Mouse (Mus musculus) kidney, adult 2 months (tissue): Measurements from ENCODE around the gene Dchs1. TPM values are rescaled to one million over a fixed set of nuclear protein-coding genes. Genes with fewer than 3 reads are reported as not detected.

Source experiments
- DNase-seq: peaks from one replicate; pipeline ENCODE4 v3.0.0; 2021
- H3K27ac ChIP-seq: fragments of 200-500 bp; 2 replicates; pipeline ENCODE4 v1.5.1; 2012; ENCODE audit warnings: low read depth, low read length, control low read depth, inconsistent platforms; ENCODE audit not compliant: insufficient read depth
- H3K27me3 ChIP-seq: fragments of 200-500 bp; replicated peaks from 2 replicates; pipeline ENCODE4 v1.6.1; 2012; ENCODE audit warnings: mild to moderate bottlenecking, moderate library complexity, low read length, inconsistent platforms; ENCODE audit not compliant: control insufficient read depth, insufficient read depth
- H3K36me3 ChIP-seq: fragments of 200-500 bp; 2 replicates; pipeline ENCODE4 v1.6.1; 2012; ENCODE audit warnings: mild to moderate bottlenecking, moderate library complexity, low read length, inconsistent platforms; ENCODE audit not compliant: control insufficient read depth, insufficient read depth
- H3K4me1 ChIP-seq: fragments of 200-500 bp; 2 replicates; pipeline ENCODE4 v1.6.1; 2011; ENCODE audit warnings: low read length; ENCODE audit not compliant: control insufficient read depth, insufficient read depth
- H3K4me3 ChIP-seq: fragments of 200-500 bp; 2 replicates; pipeline ENCODE4 v1.5.1; 2011; ENCODE audit warnings: mild to moderate bottlenecking, low read depth, low read length, control low read depth; ENCODE audit not compliant: insufficient read depth
- CTCF ChIP-seq: fragments of 200-500 bp; conservative IDR thresholded peaks from 2 replicates; pipeline ENCODE4 v1.5.1; 2011; ENCODE audit warnings: low read depth, mild to moderate bottlenecking, control low read depth, low read length, moderate library complexity, mixed read lengths; ENCODE audit not compliant: insufficient read depth, insufficient read length
- POLR2A ChIP-seq: fragments of 200-500 bp; IDR thresholded peaks from one replicate; pipeline ENCODE4 v1.6.1; 2011; ENCODE audit warnings: low read depth, low read length, control low read depth
- WGBS: fragments of 180-500 bp; shearing (Covaris S2); methylation state at CpG from one replicate; pipeline ENCODE4 v1.1.7; 2018; 5-methylcytosine and 5-hydroxymethylcytosine counted together
- polyA plus RNA-seq: library from polyadenylated mRNA; depleted of rRNA; stranded (reverse); fragments of >200 nt; gene quantifications from 2 replicates; pipeline ENCODE4 v1.2.3, GENCODE M21; 2012

Dchs1 gene
- polyA plus RNA-seq, 1 experiment = 5.9 TPM

DNA sequence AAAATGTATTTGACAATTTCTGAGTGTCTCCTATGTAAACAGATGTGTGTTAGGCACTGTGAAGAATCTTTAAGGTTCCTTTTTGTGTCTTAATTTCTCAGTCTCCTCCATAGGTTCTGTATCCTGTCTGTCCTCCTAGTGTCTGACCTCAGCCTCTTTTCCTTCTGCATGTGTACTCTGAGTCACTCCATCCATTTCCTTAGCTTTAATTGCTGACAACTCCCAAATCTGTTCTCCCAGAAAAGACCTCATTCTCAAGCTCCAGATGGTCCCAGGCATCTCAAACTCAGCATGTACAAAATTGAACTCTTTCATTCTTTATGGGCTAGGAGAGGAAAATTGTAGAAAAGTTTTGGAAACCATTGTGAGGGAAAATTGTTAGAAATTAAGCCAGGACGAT lies 15.3 kb upstream of the Dchs1 start:
- WGBS = 47% methylated on average over 1 of the region's 1 CpGs
- DNase-seq = no peak
- Histone ChIP-seq H3K27ac (no peak overlapping the region), H3K36me3 (no peaks in the 10 kb centered on the region), H3K4me3 (no peak overlapping the region), H3K27me3 (no peaks in the 10 kb centered on the region), H3K4me1 (no peaks in the 10 kb centered on the region)
- TF ChIP-seq POLR2A = no peak

DNA sequence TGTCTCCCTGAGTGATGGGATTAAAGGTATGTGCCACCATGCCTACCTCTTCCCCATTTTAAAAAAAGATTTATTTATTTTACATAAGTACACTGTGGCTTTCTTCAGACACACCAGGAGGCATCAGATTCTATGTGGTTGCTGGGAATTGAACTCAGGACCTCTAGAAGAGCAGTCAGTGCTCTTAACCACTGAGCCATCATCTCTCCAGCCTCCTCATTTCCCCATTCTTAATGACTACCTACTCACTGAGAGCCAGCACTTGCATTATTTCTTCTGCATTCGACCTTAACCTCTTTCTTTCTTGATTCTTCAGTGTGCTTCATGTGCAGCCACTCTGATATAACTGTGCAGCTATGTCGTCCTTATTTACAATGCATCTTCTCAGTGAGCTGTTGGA lies 14.9 kb upstream of the Dchs1 start:
- DNase-seq = no peak
- Histone ChIP-seq H3K27ac (no peak overlapping the region), H3K4me1 (no peaks in the 10 kb centered on the region), H3K4me3 (no peak overlapping the region), H3K27me3 (no peaks in the 10 kb centered on the region), H3K36me3 (no peaks in the 10 kb centered on the region)
- TF ChIP-seq CTCF (no peak), POLR2A (no peak)
- 45% methylated on average over 2 of the region's 2 CpGs for WGBS

DNA sequence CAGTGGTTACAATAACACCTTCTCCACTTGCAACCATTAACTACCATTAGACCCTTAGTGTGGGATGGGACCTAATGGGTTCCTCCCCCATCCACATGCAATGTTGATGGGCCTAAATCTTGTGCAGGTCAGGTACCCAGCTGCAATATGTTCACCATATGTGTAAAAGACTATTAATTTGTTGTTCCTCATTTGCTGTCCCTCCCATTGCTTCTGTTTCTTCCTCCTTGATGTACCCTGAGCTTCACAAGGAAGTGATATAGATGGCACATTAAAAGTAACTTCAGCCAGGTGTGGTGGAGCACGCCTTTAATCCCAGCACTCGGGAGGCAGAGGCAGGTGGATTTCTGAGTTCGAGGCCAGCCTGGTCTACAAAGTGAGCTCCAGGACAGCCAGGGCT lies 9.5 kb upstream of the Dchs1 start:
- no peaks in the 10 kb centered on the region for H3K27me3 ChIP-seq
- DNase-seq = no peak
- H3K4me1 ChIP-seq = no peaks in the 10 kb centered on the region
- 97% methylated on average over 3 of the region's 3 CpGs for WGBS
- H3K4me3 ChIP-seq = no peak overlapping the region
- no peak overlapping the region for H3K27ac ChIP-seq
- TF ChIP-seq POLR2A (no peak), CTCF (no peak)
- no peaks in the 10 kb centered on the region for H3K36me3 ChIP-seq

DNA sequence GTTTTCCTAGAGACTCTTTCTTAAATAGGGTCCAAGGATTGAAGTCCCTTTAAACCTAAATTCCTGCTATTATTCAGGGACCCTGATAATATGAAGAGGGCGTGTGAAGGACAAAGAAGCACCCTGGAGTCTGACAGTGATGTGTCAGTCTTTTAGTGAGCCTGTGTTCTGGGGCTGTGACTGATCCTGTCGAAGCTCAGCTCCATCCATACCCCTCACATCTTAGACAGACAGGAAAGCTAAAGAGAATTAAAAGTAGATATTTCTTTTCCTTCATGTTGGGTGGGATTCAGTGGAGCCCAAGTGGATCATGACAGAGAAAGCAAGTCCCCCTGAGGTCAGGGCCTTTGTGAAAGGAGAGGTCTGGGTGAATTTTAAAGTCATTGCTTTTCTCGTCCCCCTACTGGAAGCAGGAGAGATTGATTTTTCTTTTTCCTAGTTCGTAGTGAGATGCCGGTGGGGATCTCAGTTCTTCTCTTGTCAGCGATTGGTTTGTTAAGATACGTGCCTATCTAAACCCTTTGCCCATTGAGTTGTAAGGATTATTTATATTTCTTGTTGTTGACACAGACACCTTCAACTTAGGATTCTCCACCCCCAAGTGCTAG lies 8.4 kb upstream of the Dchs1 start:
- Histone ChIP-seq H3K36me3 (no peaks in the 10 kb centered on the region), H3K4me3 (no peak overlapping the region), H3K27ac (no peak overlapping the region), H3K27me3 (no peaks in the 10 kb centered on the region), H3K4me1 (no peaks in the 10 kb centered on the region)
- no peak for DNase-seq
- TF ChIP-seq CTCF (no peak), POLR2A (no peak)
- 36% methylated on average over 7 of the region's 7 CpGs for WGBS

DNA sequence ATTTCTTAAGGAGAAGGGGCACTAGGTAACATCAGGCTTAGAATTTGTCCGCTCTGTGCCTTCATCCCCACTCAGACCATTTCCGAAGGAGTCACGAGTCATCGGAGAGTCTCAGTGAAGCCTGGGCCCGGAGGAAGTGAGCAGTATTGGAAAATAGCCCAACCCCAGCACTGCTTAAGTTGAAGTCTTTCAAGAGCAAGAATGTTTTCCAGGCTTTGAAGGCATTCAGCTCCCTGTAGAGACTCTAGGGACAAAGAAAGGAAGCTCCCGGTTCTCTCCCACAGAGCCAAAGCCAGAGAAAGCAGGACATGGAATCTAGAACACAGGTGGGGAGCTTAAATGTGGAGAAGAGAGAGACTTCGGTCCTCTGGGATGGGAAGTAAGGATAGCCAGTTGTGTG lies 6.2 kb upstream of the Dchs1 start:
- DNase-seq = peak; percentile 41
- Histone ChIP-seq H3K4me3 (no peak overlapping the region), H3K27ac (peak overlapping the region; percentile 47; the same call in 1 of the 2 replicates), H3K27me3 (no peaks in the 10 kb centered on the region), H3K4me1 (no peaks in the 10 kb centered on the region), H3K36me3 (no peaks in the 10 kb centered on the region)
- 63% methylated on average over 7 of the region's 7 CpGs for WGBS
- TF ChIP-seq POLR2A = no peak
- TF ChIP-seq CTCF = no peak

DNA sequence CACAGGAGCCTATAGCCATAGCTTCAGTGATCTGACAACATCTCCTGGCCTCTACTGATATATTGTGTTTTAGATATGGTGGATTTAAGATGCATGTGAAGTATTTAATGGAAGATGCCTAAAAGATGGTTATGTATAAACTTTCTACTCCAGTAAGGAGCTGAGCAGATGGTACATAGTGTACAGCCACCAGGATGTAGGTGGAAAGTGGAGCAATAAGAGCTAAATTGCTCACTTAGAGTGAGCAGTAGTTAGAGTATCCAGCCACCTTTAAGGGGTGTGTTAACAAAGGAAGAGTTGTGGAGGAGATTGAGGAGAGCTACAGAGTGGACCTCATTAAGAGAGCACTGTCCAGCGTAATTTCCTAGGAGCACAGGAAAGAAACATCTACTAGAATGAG lies 3.7 kb upstream of the Dchs1 start:
- Histone ChIP-seq H3K27ac (no peak overlapping the region), H3K36me3 (no peaks in the 10 kb centered on the region), H3K4me3 (no peak overlapping the region), H3K27me3 (peaks cover 4% of the 10 kb centered on the region; the same call in 1 of the 2 replicates), H3K4me1 (0 out of 2 replicates have a peak, but pooled peaks cover 4% of the 10 kb centered on the region)
- no peak for TF ChIP-seq POLR2A
- no peak for TF ChIP-seq CTCF
- WGBS = 79% methylated on average over 1 of the region's 1 CpGs
- DNase-seq = no peak

DNA sequence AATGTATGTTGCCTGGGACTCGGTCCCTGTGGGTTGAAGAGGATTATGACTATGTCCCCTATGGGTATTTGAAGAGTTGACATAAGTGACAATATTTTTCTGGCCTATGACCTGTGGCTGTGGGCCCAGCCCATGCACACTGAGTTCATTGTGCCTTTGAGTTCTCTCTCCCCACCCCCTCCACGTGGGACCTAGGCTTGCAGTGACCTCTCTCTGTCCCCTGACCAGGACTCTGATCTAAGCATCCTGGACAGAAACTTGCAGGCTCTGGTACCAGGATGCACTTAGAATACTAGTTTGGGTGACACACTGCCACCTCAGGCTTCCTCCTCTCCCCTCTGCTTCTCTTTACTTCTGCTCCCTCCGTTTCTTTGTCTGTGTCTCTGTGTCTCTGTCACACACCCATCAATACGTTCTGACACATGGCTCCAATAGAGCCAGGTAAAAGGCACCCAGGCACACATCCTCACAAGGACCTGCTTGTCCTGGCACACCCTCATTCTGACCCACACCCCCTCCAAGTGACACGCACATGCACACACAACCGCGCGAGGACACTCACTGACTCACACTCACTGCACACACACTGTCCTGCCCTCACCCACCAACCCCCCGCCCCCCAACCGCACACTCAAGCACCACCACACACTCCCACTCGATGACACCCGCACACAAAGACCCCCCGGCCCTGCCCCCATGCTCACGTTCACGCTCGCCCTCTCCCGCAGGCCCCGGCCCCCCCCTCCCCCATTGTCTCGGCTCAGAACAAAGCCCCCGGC lies 759 bp downstream of the Dchs1 start:
- Histone ChIP-seq H3K4me1 (0 out of 2 replicates have a peak, but pooled peaks cover 4% of the 10 kb centered on the region), H3K27ac (no peak overlapping the region), H3K27me3 (peaks cover 4% of the 10 kb centered on the region; the same call in 1 of the 2 replicates), H3K4me3 (peak overlapping the region; percentile 83; the same call in 1 of the 2 replicates), H3K36me3 (no peaks in the 10 kb centered on the region)
- DNase-seq = no peak
- TF ChIP-seq POLR2A = no peak
- TF ChIP-seq CTCF = no peak
- 14% methylated on average over 20 of the region's 20 CpGs for WGBS
